Mouse (Mus musculus) cerebellum, adult 2 months (tissue): ENCODE measurements around the gene Ranbp10.

Source experiments
- CTCF ChIP-seq: fragments of 200-500 bp; IDR thresholded peaks from 2 replicates; pipeline ENCODE4 v1.5.1; 2011; ENCODE audit warnings: low read depth, mild to moderate bottlenecking, control low read depth, low read length, moderate library complexity, borderline replicate concordance; ENCODE audit not compliant: insufficient read depth
- POLR2A ChIP-seq: fragments of 200-500 bp; IDR thresholded peaks from 2 replicates; pipeline ENCODE4 v1.6.1; 2011; ENCODE audit warnings: low read length, control low read depth, borderline replicate concordance; ENCODE audit not compliant: insufficient read depth

DNA sequence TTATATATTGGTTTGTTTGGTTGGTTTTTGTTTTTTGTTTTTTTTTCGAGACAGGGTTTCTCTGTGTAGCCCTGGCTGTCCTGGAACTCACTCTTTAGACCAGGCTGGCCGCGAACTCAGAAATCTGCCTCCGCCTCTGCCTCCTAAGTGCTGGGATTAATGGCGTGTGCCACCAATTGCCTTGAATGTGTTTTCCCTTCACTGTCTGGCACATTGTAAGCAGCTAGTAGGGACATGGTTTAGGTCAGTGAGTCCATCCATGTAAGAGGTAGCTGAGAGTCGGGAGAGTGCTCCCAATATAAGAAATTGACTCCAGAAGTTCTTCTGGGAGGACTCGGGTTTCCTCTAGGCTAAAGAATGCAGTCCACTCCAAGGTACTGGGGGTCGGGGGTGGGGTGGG is 27.2 kb upstream of the Ranbp10 start:
- no peak for TF ChIP-seq POLR2A
- no peak for TF ChIP-seq CTCF
